Mouse (Mus musculus) stomach, embryonic 16.5 days (tissue): ENCODE results near the gene Slc20a1. TPM values are rescaled to one million over a fixed set of nuclear protein-coding genes. Genes with fewer than 3 reads are reported as not detected.

Experiments
- ATAC-seq: fragments of 200-750 bp; cut with Nextera tagmentation; 2 replicates; pipeline ENCODE4 v1.8.0; 2017; ENCODE audit warnings: moderate number of reproducible peaks, moderate TSS enrichment; ENCODE audit not compliant: insufficient read depth, low FRiP score
- H3K27ac ChIP-seq: fragments of 300-500 bp; sonication (generic); 2 replicates; pipeline ENCODE4 v1.5.1; 2014; ENCODE audit warnings: low read length
- H3K27me3 ChIP-seq: fragments of 300-500 bp; sonication (generic); 2 replicates; pipeline ENCODE4 v1.6.1; 2014; ENCODE audit warnings: low read length, control low read depth, mixed read lengths; ENCODE audit not compliant: control insufficient read depth, insufficient read depth
- H3K36me3 ChIP-seq: fragments of 300-500 bp; sonication (generic); 2 replicates; pipeline ENCODE4 v1.6.1; 2014; ENCODE audit warnings: low read length; ENCODE audit not compliant: control insufficient read depth, insufficient read depth
- H3K4me1 ChIP-seq: fragments of 300-500 bp; sonication (generic); 2 replicates; pipeline ENCODE4 v1.6.1; 2014; ENCODE audit warnings: low read length, control low read depth, mixed read lengths; ENCODE audit not compliant: control insufficient read depth, insufficient read depth
- H3K4me2 ChIP-seq: fragments of 300-500 bp; sonication (generic); 2 replicates; pipeline ENCODE4 v1.6.1; 2014; ENCODE audit warnings: low read depth, low read length, mixed read lengths
- H3K4me3 ChIP-seq: fragments of 300-500 bp; sonication (generic); replicated peaks from 2 replicates; pipeline ENCODE4 v1.5.1; 2014; ENCODE audit warnings: mild to moderate bottlenecking, low read length
- H3K9ac ChIP-seq: fragments of 300-500 bp; sonication (generic); 2 replicates; pipeline ENCODE4 v1.6.1; 2014; ENCODE audit warnings: low read length
- H3K9me3 ChIP-seq: fragments of 300-500 bp; sonication (generic); replicated peaks from 2 replicates; pipeline ENCODE4 v1.6.1; 2016; ENCODE audit warnings: low read length, control low read depth; ENCODE audit not compliant: control insufficient read depth
- WGBS: fragments of 180-500 bp; shearing (Covaris S2); extraction: QIAGEN DNeasy Blood & Tissue Kit; methylation state at CpG from one replicate; pipeline ENCODE4 v1.1.7; 2014; 5-methylcytosine and 5-hydroxymethylcytosine counted together
- polyA plus RNA-seq: library from polyadenylated mRNA; unstranded; fragments of >200 nt; fragmentation: Nextera tagmentation; extraction: Ambion mirVana; gene quantifications from 2 replicates; pipeline ENCODE4 v1.2.1, GENCODE M21; 2015

The Slc20a1 gene
- polyA plus RNA-seq, 1 experiment from 2014 or later = 24.8 TPM

GRCm38 (mm10) chr2:129218537-129219105 is 20.1 kb downstream of the Slc20a1 start:
- H3K4me1 ChIP-seq = no peaks in the 10 kb centered on the region
- no peaks in the 10 kb centered on the region for H3K27me3 ChIP-seq
- no peak overlapping the region for H3K4me2 ChIP-seq
- ATAC-seq = no peak
- H3K27ac ChIP-seq = no peak overlapping the region
- 79% methylated on average over 4 of the region's 4 CpGs for WGBS
- H3K9me3 ChIP-seq = no peaks in the 10 kb centered on the region
- no peaks in the 10 kb centered on the region for H3K36me3 ChIP-seq
- no peak overlapping the region for H3K9ac ChIP-seq
- H3K4me3 ChIP-seq = no peak overlapping the region

- WGBS = 67% methylated on average over 9 of the region's 9 CpGs
- Histone ChIP-seq H3K9me3 (no peaks in the 10 kb centered on the region), H3K4me2 (no peak overlapping the region), H3K27me3 (no peaks in the 10 kb centered on the region), H3K4me1 (no peaks in the 10 kb centered on the region), H3K27ac (no peak overlapping the region), H3K36me3 (no peaks in the 10 kb centered on the region), H3K4me3 (no peak overlapping the region), H3K9ac (no peak overlapping the region)
- no peak for ATAC-seq
Observed at GRCm38 (mm10) chr2:129221097-129221632, 22.6 kb downstream of the Slc20a1 start.

DNA sequence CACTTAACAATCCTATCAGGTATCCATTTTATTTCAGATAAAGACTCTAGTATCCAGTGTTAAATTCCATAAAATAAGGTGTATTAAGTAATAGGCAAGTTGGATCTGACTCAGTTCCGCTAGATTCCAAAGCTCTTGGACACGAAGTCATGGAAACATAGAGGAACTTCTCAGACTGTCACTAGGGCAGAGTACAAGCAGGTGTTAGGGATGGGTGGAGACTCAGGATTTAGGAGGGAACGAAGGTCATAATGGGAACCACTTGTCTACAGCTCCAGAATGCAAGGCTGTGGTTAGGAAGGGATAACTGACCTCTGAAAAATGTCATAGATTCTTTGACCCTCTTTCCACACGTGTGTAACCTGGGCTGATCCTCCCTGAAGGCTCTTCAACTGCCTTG is 25.6 kb downstream of the Slc20a1 start:
- Histone ChIP-seq H3K4me1 (no peaks in the 10 kb centered on the region), H3K36me3 (no peaks in the 10 kb centered on the region), H3K27me3 (no peaks in the 10 kb centered on the region), H3K9me3 (no peaks in the 10 kb centered on the region), H3K4me3 (no peak overlapping the region), H3K27ac (no peak overlapping the region), H3K9ac (no peak overlapping the region), H3K4me2 (no peak overlapping the region)
- no peak for ATAC-seq
- 66% methylated on average over 4 of the region's 4 CpGs for WGBS

DNA sequence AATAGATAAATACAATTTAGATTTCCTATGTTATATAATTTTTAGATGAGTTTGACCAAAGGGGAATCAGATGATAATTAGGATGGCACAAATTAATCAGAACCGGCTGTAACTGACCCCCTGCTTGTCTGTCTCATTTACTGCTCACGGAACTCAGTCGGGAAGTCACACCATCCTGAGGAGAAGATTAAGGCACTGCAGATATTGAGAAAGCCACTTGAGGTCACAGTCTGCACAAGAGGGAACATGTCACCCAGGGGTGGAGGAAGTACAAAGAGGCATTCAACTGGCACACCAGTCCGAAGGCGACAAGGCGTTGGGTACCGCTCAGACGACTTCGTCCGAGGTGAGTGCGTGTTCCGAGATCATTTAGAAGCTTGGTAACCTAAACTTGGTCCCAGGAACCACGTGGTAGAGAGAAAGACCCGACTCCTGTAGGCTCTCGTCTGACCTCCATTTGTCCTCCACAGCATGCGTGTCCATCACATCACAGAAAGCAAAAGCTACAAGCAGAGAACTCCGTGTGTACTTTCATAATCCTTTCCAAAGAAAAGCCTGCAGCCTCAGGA is 26.8 kb downstream of the Slc20a1 start:
- Histone ChIP-seq H3K27ac (no peak overlapping the region), H3K4me1 (no peaks in the 10 kb centered on the region), H3K4me2 (no peak overlapping the region), H3K9me3 (no peaks in the 10 kb centered on the region), H3K36me3 (no peaks in the 10 kb centered on the region), H3K4me3 (no peak overlapping the region), H3K27me3 (no peaks in the 10 kb centered on the region), H3K9ac (no peak overlapping the region)
- no peak for ATAC-seq
- WGBS = 85% methylated on average over 17 of the region's 17 CpGs

GRCm38 (mm10) chr2:129226296-129226851 is 27.8 kb downstream of the Slc20a1 start:
- no peak overlapping the region for H3K27ac ChIP-seq
- H3K4me3 ChIP-seq = no peak overlapping the region
- no peaks in the 10 kb centered on the region for H3K36me3 ChIP-seq
- H3K4me2 ChIP-seq = no peak overlapping the region
- H3K9ac ChIP-seq = no peak overlapping the region
- H3K27me3 ChIP-seq = no peaks in the 10 kb centered on the region
- WGBS = 52% methylated on average over 11 of the region's 11 CpGs
- H3K9me3 ChIP-seq = no peaks in the 10 kb centered on the region
- peak; percentile 56; the same call in 1 of the 2 replicates for ATAC-seq
- no peaks in the 10 kb centered on the region for H3K4me1 ChIP-seq

DNA sequence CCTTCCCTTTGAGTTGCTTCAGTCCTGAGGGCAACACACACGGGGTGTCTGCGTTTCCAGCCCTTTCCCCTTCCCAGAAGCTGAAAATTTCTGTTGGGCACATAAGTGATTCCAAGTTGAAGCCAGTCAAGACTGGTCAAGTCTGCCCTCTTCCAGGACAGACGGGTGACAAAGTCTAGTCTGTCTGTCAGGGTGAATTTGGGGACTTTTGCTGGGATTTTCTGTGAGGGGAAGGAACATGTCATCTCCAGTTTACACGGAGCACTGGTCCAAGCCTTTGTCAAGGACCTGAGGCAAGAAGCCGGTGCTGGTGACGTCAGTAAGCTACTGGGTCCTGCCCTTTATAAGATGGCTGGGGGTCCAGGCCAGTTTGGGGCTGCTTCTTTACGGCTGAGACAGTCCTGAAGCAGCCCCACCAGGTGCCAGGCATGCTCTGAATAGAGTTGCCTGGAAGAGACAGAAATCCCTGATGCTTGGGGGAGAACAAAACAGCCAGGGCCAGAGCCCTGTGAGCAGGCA is 28.5 kb downstream of the Slc20a1 start:
- Histone ChIP-seq H3K4me1 (no peaks in the 10 kb centered on the region), H3K9ac (no peak overlapping the region), H3K27ac (no peak overlapping the region), H3K4me2 (no peak overlapping the region), H3K4me3 (no peak overlapping the region), H3K27me3 (no peaks in the 10 kb centered on the region), H3K36me3 (no peaks in the 10 kb centered on the region), H3K9me3 (no peaks in the 10 kb centered on the region)
- no peak for ATAC-seq
- WGBS = 80% methylated on average over 7 of the region's 7 CpGs

GRCm38 (mm10) chr2:129227709-129228108 is 29.1 kb downstream of the Slc20a1 start:
- ATAC-seq = peak; percentile 74
- 68% methylated on average over 6 of the region's 7 CpGs for WGBS

DNA sequence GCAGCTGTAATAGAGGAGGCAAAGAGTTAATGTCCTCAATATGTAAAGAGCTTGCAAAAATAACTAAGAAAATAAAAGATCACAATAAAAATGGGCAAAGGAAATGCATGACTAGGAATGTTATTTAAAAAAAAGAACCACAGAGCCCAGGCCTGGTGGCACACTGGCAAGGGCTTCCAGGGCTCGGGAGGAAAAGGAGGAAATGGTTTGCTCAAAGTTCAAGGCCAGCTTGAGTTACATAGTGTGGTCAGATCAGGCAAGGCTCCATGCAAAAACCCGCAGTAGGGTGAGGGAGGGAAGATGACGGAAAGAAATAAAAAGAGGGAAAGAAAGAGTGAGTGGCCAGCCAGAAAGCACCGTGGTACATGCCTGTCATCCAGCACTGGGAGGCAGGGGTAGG is 30.0 kb downstream of the Slc20a1 start:
- H3K9me3 ChIP-seq = no peaks in the 10 kb centered on the region
- no peaks in the 10 kb centered on the region for H3K27me3 ChIP-seq
- no peaks in the 10 kb centered on the region for H3K4me1 ChIP-seq
- ATAC-seq = no peak
- no peak overlapping the region for H3K4me3 ChIP-seq
- 84% methylated on average over 4 of the region's 4 CpGs for WGBS
- no peak overlapping the region for H3K27ac ChIP-seq
- no peaks in the 10 kb centered on the region for H3K36me3 ChIP-seq
- H3K9ac ChIP-seq = no peak overlapping the region
- no peak overlapping the region for H3K4me2 ChIP-seq

More at GRCm38 (mm10) chr2:129227709-129228108, 29.1 kb downstream of the Slc20a1 start:
- Histone ChIP-seq H3K4me3 (no peak overlapping the region), H3K27me3 (no peaks in the 10 kb centered on the region), H3K36me3 (no peaks in the 10 kb centered on the region), H3K4me2 (no peak overlapping the region), H3K27ac (no peak overlapping the region), H3K4me1 (no peaks in the 10 kb centered on the region), H3K9me3 (no peaks in the 10 kb centered on the region), H3K9ac (no peak overlapping the region)

DNA sequence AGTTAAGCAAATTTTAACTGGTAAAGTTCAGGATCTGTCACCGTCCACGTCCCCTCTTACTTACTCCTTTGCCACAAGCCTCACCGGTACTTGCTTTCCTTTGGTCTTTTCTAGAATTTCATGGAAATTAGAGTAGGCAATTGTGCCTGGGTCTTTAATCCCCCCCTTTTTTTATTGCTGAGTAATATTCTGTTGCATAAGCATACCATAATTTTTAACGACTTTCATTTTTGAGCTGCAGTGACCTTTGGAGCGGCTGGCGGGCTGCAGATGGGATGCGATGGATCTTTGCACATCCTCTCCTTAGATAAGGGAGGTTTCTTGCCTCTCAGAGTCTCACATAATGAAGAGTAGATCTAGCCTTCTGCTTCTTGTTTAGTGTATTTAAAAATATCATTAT is 30.8 kb downstream of the Slc20a1 start:
- ATAC-seq = no peak
- Histone ChIP-seq H3K9ac (no peak overlapping the region), H3K9me3 (no peaks in the 10 kb centered on the region), H3K4me1 (no peaks in the 10 kb centered on the region), H3K4me3 (no peak overlapping the region), H3K4me2 (no peak overlapping the region), H3K27me3 (no peaks in the 10 kb centered on the region), H3K27ac (no peak overlapping the region), H3K36me3 (no peaks in the 10 kb centered on the region)
- WGBS = 90% methylated on average over 7 of the region's 7 CpGs
